Mouse (Mus musculus) heart, embryonic 10.5 days (tissue): ENCODE measurements around the gene Tor1a. TPM values are rescaled to one million over a fixed set of nuclear protein-coding genes. Genes with fewer than 3 reads are reported as not detected.
A peak's percentile ranks its signal among the peaks of the same experiment; 100 is the strongest.

Experiments
- DNase-seq: peaks from one replicate; pipeline ENCODE4 v3.0.0-alpha.2; 2017; ENCODE audit warnings: low spot score
- H3K27ac ChIP-seq: fragments of 300-500 bp; sonication (generic); 2 replicates; pipeline ENCODE4 v1.5.1; 2016; ENCODE audit warnings: mild to moderate bottlenecking
- H3K27me3 ChIP-seq: fragments of 300-500 bp; sonication (generic); 2 replicates; pipeline ENCODE4 v1.6.1; 2016; ENCODE audit warnings: mild to moderate bottlenecking; ENCODE audit not compliant: poor library complexity, insufficient read depth, severe bottlenecking
- H3K36me3 ChIP-seq: fragments of 300-500 bp; sonication (generic); 2 replicates; pipeline ENCODE4 v1.6.1; 2016; ENCODE audit warnings: mild to moderate bottlenecking, moderate library complexity
- H3K4me1 ChIP-seq: fragments of 300-500 bp; sonication (generic); 2 replicates; pipeline ENCODE4 v1.6.1; 2016; ENCODE audit warnings: mild to moderate bottlenecking
- H3K4me3 ChIP-seq: fragments of 300-500 bp; sonication (generic); 2 replicates; pipeline ENCODE4 v1.5.1; 2016; ENCODE audit warnings: mild to moderate bottlenecking, moderate library complexity
- H3K9me3 ChIP-seq: fragments of 300-500 bp; sonication (generic); 2 replicates; pipeline ENCODE4 v1.6.1; 2016; ENCODE audit warnings: mild to moderate bottlenecking, moderate library complexity
- WGBS: fragments of 180-500 bp; shearing (Covaris S2); methylation state at CpG from one replicate; pipeline ENCODE4 v1.1.7; 2016; 5-methylcytosine and 5-hydroxymethylcytosine counted together
- polyA plus RNA-seq: library from polyadenylated mRNA; unstranded; fragments of >200 nt; fragmentation: Nextera tagmentation; extraction: Ambion mirVana; gene quantifications from 2 replicates; pipeline ENCODE4 v1.2.1, GENCODE M21; 2016

Gene Tor1a
- 65.1 and 80.5 TPM in 2 replicates for polyA plus RNA-seq

GRCm38 (mm10) chr2:30967352-30968327 lies at the start of gene Tor1a:
TSS of gene Tor1a (minus strand) at chr2:30967933.
- WGBS = 2% methylated on average over 59 of the region's 59 CpGs
- Histone ChIP-seq H3K36me3 (peaks cover 52% of the 10 kb centered on the region), H3K27me3 (no peaks in the 10 kb centered on the region), H3K4me3 (peak within 1 kb of the TSS; percentile 83), H3K27ac (peak within 1 kb of the TSS; percentile 89), H3K4me1 (peaks cover 40% of the 10 kb centered on the region), H3K9me3 (no peaks in the 10 kb centered on the region)
- DNase-seq = peak; percentile 95

- 71% methylated on average over 14 of the region's 14 CpGs for WGBS
- Histone ChIP-seq H3K27ac (no peak overlapping the region), H3K4me1 (no peaks in the 10 kb centered on the region; the same call in 1 of the 2 replicates), H3K27me3 (no peaks in the 10 kb centered on the region), H3K9me3 (no peaks in the 10 kb centered on the region), H3K4me3 (no peak overlapping the region), H3K36me3 (peaks cover 63% of the 10 kb centered on the region)
- no peak for DNase-seq
Observed at GRCm38 (mm10) chr2:31013371-31014120, 45.8 kb upstream of the Tor1a start.

- Histone ChIP-seq H3K27ac (peak overlapping the region; percentile 86), H3K27me3 (no peaks in the 10 kb centered on the region), H3K4me3 (no peak overlapping the region), H3K36me3 (peaks cover 56% of the 10 kb centered on the region), H3K4me1 (peaks cover 29% of the 10 kb centered on the region), H3K9me3 (no peaks in the 10 kb centered on the region)
- no peak for DNase-seq
- WGBS = 83% methylated on average over 5 of the region's 5 CpGs
Observed at GRCm38 (mm10) chr2:31007208-31007607, 39.5 kb upstream of the Tor1a start.

- Histone ChIP-seq H3K27me3 (no peaks in the 10 kb centered on the region), H3K4me1 (peaks cover 29% of the 10 kb centered on the region), H3K9me3 (no peaks in the 10 kb centered on the region), H3K27ac (peak overlapping the region; percentile 86), H3K4me3 (peak overlapping the region; percentile 1; the same call in 1 of the 2 replicates), H3K36me3 (peaks cover 54% of the 10 kb centered on the region)
- 29% methylated on average over 5 of the region's 5 CpGs for WGBS
- peak; percentile 94 for DNase-seq
Observed at GRCm38 (mm10) chr2:31006434-31006833, 38.7 kb upstream of the Tor1a start.

- Histone ChIP-seq H3K4me1 (peaks cover 29% of the 10 kb centered on the region), H3K27ac (peak overlapping the region; percentile 86), H3K4me3 (no peak overlapping the region), H3K9me3 (no peaks in the 10 kb centered on the region), H3K27me3 (no peaks in the 10 kb centered on the region), H3K36me3 (peaks cover 44% of the 10 kb centered on the region)
- no peak for DNase-seq
- WGBS = 65% methylated on average over 2 of the region's 2 CpGs
Observed at GRCm38 (mm10) chr2:31005453-31005852, 37.7 kb upstream of the Tor1a start.

GRCm38 (mm10) chr2:31002857-31003256 lies 35.1 kb upstream of the Tor1a start:
- H3K4me1 ChIP-seq = peaks cover 36% of the 10 kb centered on the region
- H3K9me3 ChIP-seq = no peaks in the 10 kb centered on the region
- no peak for DNase-seq
- H3K27me3 ChIP-seq = no peaks in the 10 kb centered on the region
- H3K36me3 ChIP-seq = peaks cover 42% of the 10 kb centered on the region
- no peak overlapping the region for H3K27ac ChIP-seq
- 89% methylated on average over 10 of the region's 10 CpGs for WGBS
- no peak overlapping the region for H3K4me3 ChIP-seq

GRCm38 (mm10) chr2:30998443-30999260 lies 30.9 kb upstream of the Tor1a start:
- DNase-seq = no peak
- Histone ChIP-seq H3K4me1 (peaks cover 25% of the 10 kb centered on the region), H3K27ac (0 out of 2 replicates have a peak overlapping the region, but pooled peaks have one; percentile 1), H3K9me3 (no peaks in the 10 kb centered on the region), H3K4me3 (no peak overlapping the region), H3K27me3 (no peaks in the 10 kb centered on the region), H3K36me3 (peaks cover 27% of the 10 kb centered on the region)
- 65% methylated on average over 8 of the region's 8 CpGs for WGBS

GRCm38 (mm10) chr2:30995432-30995996 lies 27.8 kb upstream of the Tor1a start:
- no peak for DNase-seq
- 70% methylated on average over 11 of the region's 11 CpGs for WGBS
- Histone ChIP-seq H3K27me3 (no peaks in the 10 kb centered on the region), H3K9me3 (no peaks in the 10 kb centered on the region), H3K4me3 (no peak overlapping the region), H3K36me3 (peaks cover 14% of the 10 kb centered on the region), H3K4me1 (peaks cover 25% of the 10 kb centered on the region), H3K27ac (peak overlapping the region; percentile 79)

GRCm38 (mm10) chr2:30994853-30995252 lies 27.1 kb upstream of the Tor1a start:
- peak overlapping the region; percentile 79; the same call in 1 of the 2 replicates for H3K27ac ChIP-seq
- H3K36me3 ChIP-seq = peaks cover 9% of the 10 kb centered on the region
- H3K27me3 ChIP-seq = no peaks in the 10 kb centered on the region
- H3K9me3 ChIP-seq = no peaks in the 10 kb centered on the region
- peaks cover 27% of the 10 kb centered on the region for H3K4me1 ChIP-seq
- DNase-seq = no peak
- H3K4me3 ChIP-seq = no peak overlapping the region
- WGBS = 91% methylated on average over 4 of the region's 4 CpGs

- 80% methylated on average over 9 of the region's 9 CpGs for WGBS
Observed at GRCm38 (mm10) chr2:30990221-30990620, 22.5 kb upstream of the Tor1a start.

GRCm38 (mm10) chr2:30985111-30986020 lies 17.6 kb upstream of the Tor1a start:
- Histone ChIP-seq H3K36me3 (0 out of 2 replicates have a peak, but pooled peaks cover under 1% of the 10 kb centered on the region), H3K9me3 (no peaks in the 10 kb centered on the region), H3K27me3 (no peaks in the 10 kb centered on the region), H3K4me3 (peak overlapping the region; percentile 36), H3K27ac (peak overlapping the region; percentile 23; the same call in 1 of the 2 replicates), H3K4me1 (peaks cover 42% of the 10 kb centered on the region)
- 21% methylated on average over 17 of the region's 17 CpGs for WGBS
- no peak for DNase-seq

More at GRCm38 (mm10) chr2:30990221-30990620, 22.5 kb upstream of the Tor1a start:
- Histone ChIP-seq H3K36me3 (no peaks in the 10 kb centered on the region), H3K4me3 (no peak overlapping the region), H3K4me1 (peaks cover 21% of the 10 kb centered on the region), H3K9me3 (no peaks in the 10 kb centered on the region), H3K27me3 (no peaks in the 10 kb centered on the region), H3K27ac (no peak overlapping the region)
- DNase-seq = no peak
